Mouse (Mus musculus): ENCODE measurements around the gene Cyp2s1.

GRCm38 (mm10) chr7:25790615-25791014, 26.1 kb downstream of the Cyp2s1 start:
- TF ChIP-seq CTCF (IDR thresholded peaks at IDR 0.05; ENCODE audit: low read depth, low read length) (no peak), EP300 (IDR thresholded peaks at IDR 0.05; ENCODE audit: insufficient read depth, low read depth, low read length) (no peak)
